In genomic region chr12:85350407-85351232, GRCm38 (mm10) we compare ENCODE assay signal across 8 mouse cellular contexts. TPM values are rescaled to one million over a fixed set of nuclear protein-coding genes. Genes with fewer than 3 reads are reported as not detected.
DNase-seq lines count a peak whose midpoint lies in the region; ATAC-seq lines count a peak whose summit lies in the region.

No protein-coding gene starts in this region.

- peak; percentile 48 for DNase-seq in cerebellum, adult 11-12 months
- DNase-seq in cerebellum, adult 8-10 months, result no peak
- DNase-seq in NIH3T3 (ENCODE audit: low read depth), result peak; percentile 51
- peak; percentile 36 to 70 for DNase-seq in frontal cortex, postnatal 36 days (ENCODE audit: low spot score in 2 of 2)
- DNase-seq in layer of hippocampus, postnatal 10 days (ENCODE audit: low spot score in 2 of 2), result peak; percentile 67
- DNase-seq in spleen, postnatal 36 days (ENCODE audit: low spot score in 2 of 2), result no peak
- DNase-seq in retina, embryonic 14.5 days (ENCODE audit: low spot score), result no peak

- ATAC-seq in neural tube, embryonic 15.5 days (ENCODE audit: low FRiP score), result peak; percentile 65

- no peak overlapping the region for H3K9ac ChIP-seq in neural tube, embryonic 15.5 days (replicated peaks)

- no peak overlapping the region for H3K4me3 ChIP-seq in neural tube, embryonic 15.5 days (replicated peaks)

- no peaks in the 10 kb centered on the region for H3K27me3 ChIP-seq in neural tube, embryonic 15.5 days (replicated peaks)

- no peaks in the 10 kb centered on the region for H3K4me1 ChIP-seq in neural tube, embryonic 15.5 days

- H3K4me2 ChIP-seq in neural tube, embryonic 15.5 days, result no peak overlapping the region

- H3K27ac ChIP-seq in neural tube, embryonic 15.5 days (replicated peaks), result peak overlapping the region; percentile 43; the same call in 1 of the 2 replicates

- 66% methylated on average over 10 of the region's 10 CpGs for WGBS in neural tube, embryonic 15.5 days

- peaks cover 32% of the 10 kb centered on the region for H3K36me3 ChIP-seq in neural tube, embryonic 15.5 days

- no peaks in the 10 kb centered on the region for H3K9me3 ChIP-seq in neural tube, embryonic 15.5 days (replicated peaks)

RNA-seq across cellular contexts. Expression of gene Nek9, which starts 11.5 kb away (rescaled TPM):
- total RNA-seq in layer of hippocampus, postnatal 10 days (2021), result 10 to 100 TPM; 29.6 to 31.7 TPM
- 9.5 and 12.2 TPM in 2 replicates for polyA plus RNA-seq in neural tube, embryonic 15.5 days (2015; fragmentation: Nextera tagmentation; extraction: Ambion mirVana)

RNA-seq across cellular contexts. Expression of gene Tmed10, which starts 24.0 kb away (rescaled TPM):
- 100 to 1,000 TPM; 147 to 155 TPM for total RNA-seq in layer of hippocampus, postnatal 10 days (2021)
- 212 and 223 TPM in 2 replicates for polyA plus RNA-seq in neural tube, embryonic 15.5 days (2015; fragmentation: Nextera tagmentation; extraction: Ambion mirVana)

Comparison
In these comparisons a context has a peak if more than half of its experiments do, and no peak if none do; other contexts are left out.
1. DNase-seq: peak in cerebellum, adult 11-12 months (single experiment), NIH3T3 (single experiment), frontal cortex, postnatal 36 days (2 of 2) and layer of hippocampus, postnatal 10 days (2 of 2); none in cerebellum, adult 8-10 months (single experiment), spleen, postnatal 36 days (0 of 2) and retina, embryonic 14.5 days (single experiment).